Mouse (Mus musculus) spleen, adult 2 months (tissue): ENCODE measurements around the gene 2210408I21Rik.

Experiments used
- CTCF ChIP-seq: fragments of 200-500 bp; IDR thresholded peaks from 2 replicates; pipeline ENCODE4 v1.5.1; 2011; ENCODE audit warnings: mild to moderate bottlenecking, inconsistent platforms; ENCODE audit not compliant: insufficient read depth, insufficient read length, insufficient replicate concordance; ENCODE audit errors: extremely low read depth
- POLR2A ChIP-seq: fragments of 200-500 bp; IDR thresholded peaks from 2 replicates; pipeline ENCODE4 v1.6.1; 2011; ENCODE audit warnings: low read depth, low read length, inconsistent platforms

DNA sequence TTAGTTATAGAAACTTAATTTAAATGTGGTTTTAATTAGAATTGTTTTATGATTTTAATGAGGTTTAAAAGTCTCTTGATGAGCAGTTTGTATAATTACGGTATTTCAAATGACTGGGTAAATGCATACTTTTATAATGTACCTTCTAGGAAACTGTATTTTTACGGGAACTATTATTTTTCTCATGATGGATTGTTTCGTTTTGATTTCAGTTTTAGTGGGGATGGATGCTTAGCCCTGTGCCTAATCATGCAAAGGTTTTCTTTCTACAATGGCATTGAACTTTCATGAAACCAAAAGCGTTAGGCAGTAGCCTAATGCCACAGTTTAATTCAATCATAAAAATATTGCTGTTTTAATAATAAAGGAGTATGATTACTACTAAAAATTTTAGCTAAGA lies 413.4 kb downstream of the 2210408I21Rik start:
- no peak for TF ChIP-seq CTCF
- TF ChIP-seq POLR2A = no peak
